Mouse (Mus musculus): ENCODE results near the gene Nap1l5.
"Not testable (repeated sequence)": the region's sequence is repeated elsewhere in the genome, so short reads cannot be mapped to it uniquely, and the experiment has no call there.

- not testable (repeated sequence) for TF ChIP-seq GATA1, TAL1 (IDR thresholded peaks at IDR 0.05; ENCODE audit: low read length)
Measured at GRCm38 (mm10) chr6:58867858-58868257, 39.0 kb downstream of the Nap1l5 start.

All from erythroblast, embryonic 14.5 days (primary cell).